Mouse (Mus musculus) heart, adult 10 weeks (tissue): ENCODE data around the gene Trim39. TPM values are rescaled to one million over a fixed set of nuclear protein-coding genes. Genes with fewer than 3 reads are reported as not detected.

Experiments
- polyA plus RNA-seq: library from polyadenylated mRNA; stranded (reverse); fragments of 350-450 nt; fragmentation: Illumina TruSeq; extraction: RNeasy Lipid Tissue Mini Kit (QIAGEN cat#74804); gene quantifications from one replicate; pipeline ENCODE4 v1.2.3, GENCODE M21; 2014; ENCODE audit warnings: low read depth, low replicate concordance

The Trim39 gene
- polyA plus RNA-seq: 14.2 TPM

GRCm38 (mm10) chr17:36271586-36272256 is at the start of gene Trim39:
Gene Trim39 (minus strand): TSS chr17:36272247.

GRCm38 (mm10) chr17:36286390-36286789 is 14.3 kb upstream of the Trim39 start, which contains the start of gene H2-M10.2:
Gene H2-M10.2 (minus strand): TSS chr17:36286490.

GRCm38 (mm10) chr17:36257969-36258368 is 14.1 kb downstream of the Trim39 start, which contains the start of gene Rpp21:
Gene Rpp21 (minus strand): TSS chr17:36258069.

Other genes starting within 250 kb of the Trim39 start
- gene H2-T23, start 239.4 kb downstream of the Trim39 start, polyA plus RNA-seq: 36.4 TPM
- gene H2-T22, start 229.5 kb downstream of the Trim39 start, polyA plus RNA-seq: 22.8 TPM
- gene Gm6034, start 229.3 kb downstream of the Trim39 start, polyA plus RNA-seq: not detected
- gene Gm11127, start 213.9 kb downstream of the Trim39 start, polyA plus RNA-seq: not detected
- not detected for gene Gm19684, start 150.6 kb downstream of the Trim39 start, polyA plus RNA-seq
- not detected for gene Gm7030, start 142.8 kb downstream of the Trim39 start, polyA plus RNA-seq
- not detected for gene Gm8909, start 103.7 kb downstream of the Trim39 start, polyA plus RNA-seq
- gene H2-T3, start 82.0 kb downstream of the Trim39 start, polyA plus RNA-seq: not detected
- gene Rpp21, start 14.2 kb downstream of the Trim39 start, polyA plus RNA-seq: 49.0 TPM
- not detected for gene H2-M10.2, start 14.2 kb upstream of the Trim39 start, polyA plus RNA-seq
- not detected for gene H2-M10.1, start 53.9 kb upstream of the Trim39 start, polyA plus RNA-seq
- gene H2-M10.3, start 96.2 kb upstream of the Trim39 start, polyA plus RNA-seq: not detected
- gene H2-M10.4, start 190.1 kb upstream of the Trim39 start, polyA plus RNA-seq: not detected